Mouse (Mus musculus) midbrain, embryonic 11.5 days (tissue): ENCODE measurements at regions not wholly inside any gene's neighbourhood (a gene's known extent, or its start where the extent isn't known, plus 50 kb on each side); places are given as distances from the start of the nearest gene placed in this dataset.

ENCODE experiments used
- ATAC-seq: fragments of 200-750 bp; cut with Nextera tagmentation; 2 replicates; pipeline ENCODE4 v1.8.0; 2017; ENCODE audit warnings: moderate TSS enrichment, moderate library complexity; ENCODE audit not compliant: low FRiP score
- DNase-seq: peaks from one replicate; pipeline ENCODE4 v3.0.0; 2015; ENCODE audit warnings: low spot score; ENCODE audit errors: missing footprints
- H3K27ac ChIP-seq: fragments of 300-500 bp; sonication (generic); 2 replicates; pipeline ENCODE4 v1.5.1; 2014; ENCODE audit warnings: low read depth, low read length
- H3K27me3 ChIP-seq: fragments of 300-500 bp; sonication (generic); 2 replicates; pipeline ENCODE4 v1.6.1; 2014; ENCODE audit warnings: mild to moderate bottlenecking, low read length, moderate library complexity, mixed read lengths; ENCODE audit not compliant: control insufficient read depth, insufficient read depth
- H3K36me3 ChIP-seq: fragments of 300-500 bp; sonication (generic); 2 replicates; pipeline ENCODE4 v1.6.1; 2014; ENCODE audit warnings: mild to moderate bottlenecking, low read length, moderate library complexity, mixed read lengths; ENCODE audit not compliant: control insufficient read depth, insufficient read depth
- H3K4me1 ChIP-seq: fragments of 300-500 bp; sonication (generic); 2 replicates; pipeline ENCODE4 v1.6.1; 2014; ENCODE audit warnings: low read length; ENCODE audit not compliant: control insufficient read depth, insufficient read depth
- H3K4me2 ChIP-seq: fragments of 300-500 bp; sonication (generic); 2 replicates; pipeline ENCODE4 v1.6.1; 2014; ENCODE audit warnings: mild to moderate bottlenecking, moderate library complexity
- H3K4me3 ChIP-seq: fragments of 300-500 bp; sonication (generic); 2 replicates; pipeline ENCODE4 v1.5.1; 2014; ENCODE audit warnings: low read depth, low read length
- H3K9ac ChIP-seq: fragments of 300-500 bp; sonication (generic); 2 replicates; pipeline ENCODE4 v1.6.1; 2014; ENCODE audit warnings: low read length
- H3K9me3 ChIP-seq: fragments of 300-500 bp; sonication (generic); 2 replicates; pipeline ENCODE4 v1.6.1; 2016; ENCODE audit warnings: low read length; ENCODE audit not compliant: control insufficient read depth
- WGBS: fragments of 180-500 bp; shearing (Covaris S2); extraction: QIAGEN DNeasy Blood & Tissue Kit; methylation state at CpG from one replicate; pipeline ENCODE4 v1.1.7; 2014; 5-methylcytosine and 5-hydroxymethylcytosine counted together

- H3K27ac ChIP-seq, result no peak overlapping the region
- H3K9me3 ChIP-seq, result no peaks in the 10 kb centered on the region
- ATAC-seq (no peak), DNase-seq (no peak)
- no peaks in the 10 kb centered on the region for H3K36me3 ChIP-seq
- H3K27me3 ChIP-seq, result no peaks in the 10 kb centered on the region
- 95% methylated on average over 4 of the region's 4 CpGs for WGBS
- H3K4me1 ChIP-seq, result no peaks in the 10 kb centered on the region
- H3K4me2 ChIP-seq, result no peak overlapping the region
- H3K4me3 ChIP-seq, result no peak overlapping the region
- no peak overlapping the region for H3K9ac ChIP-seq
Measured at GRCm38 (mm10) chr17:51635913-51636312, 197.2 kb downstream of the Satb1 start.

- no peak for DNase-seq
- Histone ChIP-seq H3K27me3 (no peaks in the 10 kb centered on the region), H3K9ac (no peak overlapping the region), H3K4me1 (no peaks in the 10 kb centered on the region), H3K4me2 (no peak overlapping the region), H3K9me3 (no peaks in the 10 kb centered on the region), H3K4me3 (no peak overlapping the region), H3K36me3 (no peaks in the 10 kb centered on the region), H3K27ac (no peak overlapping the region)
- WGBS, result 74% methylated on average over 2 of the region's 2 CpGs
- no peak for ATAC-seq
Measured at GRCm38 (mm10) chr17:51631574-51631973, 201.5 kb downstream of the Satb1 start.

GRCm38 (mm10) chr17:51620528-51620927 lies 212.6 kb downstream of the Satb1 start:
- no peaks in the 10 kb centered on the region for H3K27me3 ChIP-seq
- no peaks in the 10 kb centered on the region for H3K9me3 ChIP-seq
- H3K4me2 ChIP-seq, result no peak overlapping the region
- no peaks in the 10 kb centered on the region for H3K36me3 ChIP-seq
- no peaks in the 10 kb centered on the region for H3K4me1 ChIP-seq
- ATAC-seq, result no peak
- WGBS, result 68% methylated on average over 3 of the region's 3 CpGs
- no peak overlapping the region for H3K4me3 ChIP-seq
- H3K27ac ChIP-seq, result no peak overlapping the region
- H3K9ac ChIP-seq, result no peak overlapping the region
- DNase-seq, result no peak

DNA sequence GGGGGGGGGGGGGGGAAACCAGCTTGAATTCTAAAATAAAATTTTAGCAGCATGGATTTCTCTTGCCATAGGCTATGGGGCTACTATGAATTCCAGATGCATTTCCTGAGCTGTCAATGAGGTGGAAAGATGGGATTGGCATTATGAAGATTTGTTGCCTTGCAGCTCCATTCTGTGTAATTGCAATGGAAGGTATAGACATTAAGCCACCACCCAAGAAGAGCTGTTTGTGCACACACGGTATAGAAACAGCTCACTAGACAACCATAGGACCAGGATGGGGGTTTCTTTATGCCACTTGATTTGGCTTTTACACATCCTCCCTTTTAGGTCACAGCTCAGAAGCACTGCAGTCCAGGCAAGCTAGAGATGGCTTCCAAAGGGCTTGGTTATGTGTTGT lies 247.8 kb downstream of the Satb1 start:
- DNase-seq (no peak), ATAC-seq (no peak)

DNA sequence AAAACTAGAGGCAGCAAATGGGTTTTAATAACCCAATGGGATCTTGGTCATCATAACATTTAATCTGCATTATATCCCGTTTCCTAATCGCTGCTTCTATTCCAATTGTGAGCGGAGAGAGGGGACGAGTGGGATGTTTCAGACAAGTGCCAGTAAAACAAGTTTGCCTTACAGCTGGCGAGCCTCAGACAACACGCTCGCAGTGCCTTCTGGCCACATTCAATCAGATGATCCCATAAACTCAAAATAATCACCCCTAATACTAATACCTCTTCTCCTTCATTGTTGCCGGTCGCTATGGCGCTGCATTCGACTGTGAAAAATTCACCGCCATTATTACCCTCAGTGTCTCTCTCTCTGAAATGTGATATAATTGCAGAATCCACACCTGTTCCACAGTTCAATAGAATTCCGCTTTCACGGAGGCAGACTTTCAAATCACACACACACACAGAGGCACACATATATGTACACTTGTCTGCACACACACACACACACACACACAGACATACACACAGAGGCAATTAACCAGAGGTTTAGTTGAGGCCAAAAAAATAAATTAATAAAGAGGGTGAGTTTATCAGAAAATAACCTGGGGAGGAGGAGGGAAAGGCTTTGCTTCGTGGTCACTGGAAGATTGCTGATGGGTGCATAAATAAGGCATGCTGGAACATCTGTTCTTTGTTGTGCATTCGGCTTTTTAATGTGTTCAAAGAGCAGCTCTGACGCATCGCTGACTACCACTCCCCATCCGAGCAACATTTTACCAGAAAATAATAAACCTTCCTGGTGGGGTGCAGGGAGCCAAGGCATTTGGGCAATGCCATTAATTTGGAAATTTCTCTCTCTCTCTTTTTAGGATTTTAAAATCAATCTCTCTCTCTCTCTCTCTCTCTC lies 248.9 kb downstream of the Satb1 start:
- H3K9me3 ChIP-seq, result no peaks in the 10 kb centered on the region
- no peak overlapping the region for H3K4me2 ChIP-seq
- no peaks in the 10 kb centered on the region for H3K36me3 ChIP-seq
- H3K27ac ChIP-seq, result no peak overlapping the region
- H3K27me3 ChIP-seq, result no peaks in the 10 kb centered on the region
- no peak overlapping the region for H3K9ac ChIP-seq
- 55% methylated on average over 19 of the region's 19 CpGs for WGBS
- ATAC-seq (peak; percentile 64), DNase-seq (peak; percentile 84)
- peaks cover 5% of the 10 kb centered on the region; the same call in 1 of the 2 replicates for H3K4me1 ChIP-seq
- H3K4me3 ChIP-seq, result no peak overlapping the region

More for the DNA sequence above, 247.8 kb downstream of the Satb1 start:
- Histone ChIP-seq H3K27me3 (no peaks in the 10 kb centered on the region), H3K4me2 (no peak overlapping the region), H3K9ac (no peak overlapping the region), H3K27ac (no peak overlapping the region), H3K4me1 (peaks cover 5% of the 10 kb centered on the region; the same call in 1 of the 2 replicates), H3K9me3 (no peaks in the 10 kb centered on the region), H3K36me3 (no peaks in the 10 kb centered on the region), H3K4me3 (no peak overlapping the region)
- 64% methylated on average over 1 of the region's 1 CpGs for WGBS

- H3K9ac ChIP-seq, result no peak overlapping the region
- no peak overlapping the region for H3K4me3 ChIP-seq
- no peaks in the 10 kb centered on the region for H3K9me3 ChIP-seq
- 90% methylated on average over 15 of the region's 15 CpGs for WGBS
- peaks cover 5% of the 10 kb centered on the region; the same call in 1 of the 2 replicates for H3K4me1 ChIP-seq
- H3K27me3 ChIP-seq, result no peaks in the 10 kb centered on the region
- no peak overlapping the region for H3K27ac ChIP-seq
- ATAC-seq, result no peak
- H3K36me3 ChIP-seq, result no peaks in the 10 kb centered on the region
- no peak for DNase-seq
- H3K4me2 ChIP-seq, result no peak overlapping the region
Measured at GRCm38 (mm10) chr17:51583277-51583676, 249.8 kb downstream of the Satb1 start.

GRCm38 (mm10) chr17:51555854-51556253 lies 277.2 kb downstream of the Satb1 start:
- ATAC-seq, result no peak
- Histone ChIP-seq H3K36me3 (no peaks in the 10 kb centered on the region), H3K4me3 (no peak overlapping the region), H3K4me2 (no peak overlapping the region), H3K4me1 (no peaks in the 10 kb centered on the region), H3K27ac (no peak overlapping the region), H3K27me3 (no peaks in the 10 kb centered on the region), H3K9me3 (no peaks in the 10 kb centered on the region), H3K9ac (no peak overlapping the region)
- WGBS, result 86% methylated on average over 3 of the region's 3 CpGs
- DNase-seq, result no peak

GRCm38 (mm10) chr17:51554446-51554845 lies 278.6 kb downstream of the Satb1 start:
- no peak overlapping the region for H3K4me2 ChIP-seq
- H3K36me3 ChIP-seq, result no peaks in the 10 kb centered on the region
- no peak overlapping the region for H3K9ac ChIP-seq
- WGBS, result 87% methylated on average over 2 of the region's 2 CpGs
- H3K4me1 ChIP-seq, result no peaks in the 10 kb centered on the region
- no peaks in the 10 kb centered on the region for H3K27me3 ChIP-seq
- H3K27ac ChIP-seq, result no peak overlapping the region
- ATAC-seq, result no peak
- H3K9me3 ChIP-seq, result no peaks in the 10 kb centered on the region
- DNase-seq, result no peak
- H3K4me3 ChIP-seq, result no peak overlapping the region

GRCm38 (mm10) chr17:51552277-51553015 lies 280.6 kb downstream of the Satb1 start:
- no peak overlapping the region for H3K9ac ChIP-seq
- DNase-seq (no peak), ATAC-seq (no peak)
- WGBS, result 93% methylated on average over 5 of the region's 5 CpGs
- H3K4me1 ChIP-seq, result no peaks in the 10 kb centered on the region
- no peak overlapping the region for H3K4me3 ChIP-seq
- no peaks in the 10 kb centered on the region for H3K27me3 ChIP-seq
- H3K27ac ChIP-seq, result no peak overlapping the region
- no peak overlapping the region for H3K4me2 ChIP-seq
- no peaks in the 10 kb centered on the region for H3K36me3 ChIP-seq
- no peaks in the 10 kb centered on the region for H3K9me3 ChIP-seq
